Mouse (Mus musculus): Measurements from ENCODE around the gene Sox5.

The Sox5 gene

GRCm38 (mm10) chr6:143862611-143863110 lies 919.1 kb downstream of the Sox5 start:
- DNase-seq (ENCODE audit: low read depth, low spot score): no peak

GRCm38 (mm10) chr6:143860036-143860435 lies 921.7 kb downstream of the Sox5 start:
- no peak for DNase-seq (ENCODE audit: low read depth, low spot score)

GRCm38 (mm10) chr6:143859535-143859934 lies 922.2 kb downstream of the Sox5 start:
- no peak for DNase-seq (ENCODE audit: low read depth, low spot score)

DNA sequence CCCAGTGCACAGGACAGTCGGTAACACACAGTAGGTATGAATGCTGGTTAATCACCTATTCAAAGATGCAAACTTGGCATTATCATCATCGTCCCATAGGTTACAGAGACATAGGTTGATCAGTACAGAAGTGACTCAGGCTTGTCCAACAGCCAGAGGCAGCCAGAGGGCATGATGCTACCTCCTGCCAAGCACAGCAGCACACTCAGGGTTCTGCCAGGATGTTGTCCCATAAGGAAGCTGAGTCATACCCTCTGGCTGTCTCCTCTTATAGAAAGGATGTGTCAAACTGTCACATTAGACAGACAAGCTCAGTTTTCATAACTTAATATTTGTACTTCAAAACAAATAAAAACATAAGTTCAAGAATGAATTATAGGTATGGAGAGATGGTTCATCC lies 923.2 kb downstream of the Sox5 start:
- DNase-seq (ENCODE audit: low read depth, low spot score): no peak

DNA sequence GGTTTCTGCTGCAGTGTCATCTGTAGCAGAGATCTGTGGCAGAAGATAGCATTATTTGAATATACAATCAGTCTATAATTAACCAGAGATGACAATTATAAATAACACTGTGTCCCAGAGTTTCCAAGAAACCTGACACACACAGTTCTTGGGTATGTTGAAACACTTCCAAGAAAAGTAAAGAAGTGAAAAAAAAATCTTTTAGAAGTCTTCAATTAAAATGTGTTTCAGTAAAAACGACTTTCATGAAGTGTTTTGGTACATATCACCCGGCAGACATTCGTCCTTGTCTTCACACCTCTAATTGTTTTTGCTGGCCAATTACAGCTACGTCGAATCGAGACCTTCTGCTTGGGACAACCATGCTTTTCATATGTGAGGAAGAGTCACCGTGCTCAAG lies 924.4 kb downstream of the Sox5 start:
- DNase-seq (ENCODE audit: low read depth, low spot score): no peak

DNA sequence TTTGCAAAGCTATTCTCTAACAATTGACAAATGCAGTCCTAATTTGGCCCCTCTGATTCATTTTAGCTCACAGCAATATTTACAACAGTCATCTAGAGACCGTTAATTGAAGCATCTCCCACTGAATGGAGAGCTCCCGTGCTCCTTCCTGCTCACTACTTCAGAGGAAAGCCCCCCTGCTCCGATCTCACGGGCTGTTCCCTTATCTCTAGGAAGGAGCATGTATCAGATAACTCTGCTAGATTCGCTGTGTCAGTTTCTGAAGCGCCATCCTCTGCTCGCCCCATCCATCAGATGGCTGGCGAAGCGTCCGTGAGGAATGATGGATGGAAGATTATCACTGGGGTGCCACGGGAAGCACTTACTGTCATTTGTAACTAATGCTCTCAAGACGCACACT lies 926.4 kb downstream of the Sox5 start:
- no peak for DNase-seq (ENCODE audit: low read depth, low spot score)

GRCm38 (mm10) chr6:143854031-143854430 lies 927.7 kb downstream of the Sox5 start:
- no peak for DNase-seq (ENCODE audit: low read depth, low spot score)

DNA sequence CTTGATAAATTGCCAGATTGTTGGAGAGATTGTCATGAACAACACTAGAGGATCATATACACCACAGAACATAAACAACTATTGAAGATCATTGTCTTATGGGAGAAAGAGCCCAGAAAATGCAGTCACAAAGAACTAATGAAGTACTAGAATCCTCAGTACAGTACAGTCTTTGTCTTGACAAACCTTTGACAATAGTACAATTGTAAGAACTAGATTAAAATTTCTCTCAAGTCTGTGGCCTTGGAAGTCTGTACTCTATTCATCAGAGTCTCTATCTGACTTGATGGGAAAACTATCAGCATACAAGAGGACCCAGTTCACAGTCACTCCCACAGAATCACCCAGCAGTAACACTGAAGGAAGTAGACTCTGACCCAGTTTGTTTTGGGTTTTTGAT lies 936.0 kb downstream of the Sox5 start:
- DNase-seq (ENCODE audit: low read depth, low spot score): no peak

- no peak for DNase-seq (ENCODE audit: low read depth, low spot score)
Observed at GRCm38 (mm10) chr6:143844701-143844970, 937.1 kb downstream of the Sox5 start.

GRCm38 (mm10) chr6:143843933-143844700 lies 937.7 kb downstream of the Sox5 start:
- no peak for DNase-seq (ENCODE audit: low read depth, low spot score)

DNA sequence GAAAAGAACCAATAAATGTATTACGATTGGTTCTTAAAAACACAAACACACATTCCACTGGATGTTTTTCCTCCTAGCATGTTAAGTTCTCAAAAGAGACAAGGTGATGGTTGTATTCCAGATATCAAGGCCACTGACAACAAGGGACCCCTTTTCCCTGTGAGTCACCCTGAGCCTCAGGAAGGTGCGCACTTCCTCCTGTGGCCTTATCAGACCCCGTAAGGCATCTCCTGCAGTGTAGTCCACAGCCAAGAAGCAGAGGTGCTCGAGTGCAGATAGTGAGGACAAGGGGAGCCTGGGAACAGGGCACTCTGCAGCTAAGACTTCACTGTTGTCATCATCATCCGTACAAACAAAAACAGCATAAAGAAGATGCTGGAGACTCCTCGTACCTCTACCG lies 939.8 kb downstream of the Sox5 start:
- no peak for DNase-seq (ENCODE audit: low read depth, low spot score)

DNA sequence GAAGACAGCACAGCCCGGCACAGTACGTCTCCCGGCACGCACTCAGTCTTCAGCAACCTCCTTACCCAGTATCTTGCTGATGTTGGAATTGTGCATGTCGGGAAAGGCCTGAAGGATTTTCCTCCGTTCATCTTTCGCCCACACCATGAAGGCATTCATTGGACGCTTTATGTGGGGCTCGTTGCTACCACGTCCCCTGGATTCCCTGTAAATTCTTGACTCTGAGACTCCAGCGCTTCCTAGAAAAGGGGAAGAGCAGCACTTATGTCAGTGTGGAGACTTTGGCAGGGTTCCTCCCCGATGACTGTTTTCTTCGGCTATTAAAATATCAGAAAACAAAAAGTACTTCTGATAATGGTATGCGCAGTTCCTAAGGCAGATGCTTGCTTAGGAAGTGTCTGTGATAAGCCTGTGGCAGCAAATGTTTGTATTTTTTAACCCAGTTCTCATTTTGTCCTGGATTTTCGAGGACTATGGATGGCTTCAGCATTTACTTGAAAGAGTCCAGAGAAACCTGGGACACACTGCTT lies 940.6 kb downstream of the Sox5 start:
- no peak for DNase-seq (ENCODE audit: low read depth, low spot score)

GRCm38 (mm10) chr6:143838384-143839076 lies 943.2 kb downstream of the Sox5 start:
- no peak for DNase-seq (ENCODE audit: low read depth, low spot score)

DNA sequence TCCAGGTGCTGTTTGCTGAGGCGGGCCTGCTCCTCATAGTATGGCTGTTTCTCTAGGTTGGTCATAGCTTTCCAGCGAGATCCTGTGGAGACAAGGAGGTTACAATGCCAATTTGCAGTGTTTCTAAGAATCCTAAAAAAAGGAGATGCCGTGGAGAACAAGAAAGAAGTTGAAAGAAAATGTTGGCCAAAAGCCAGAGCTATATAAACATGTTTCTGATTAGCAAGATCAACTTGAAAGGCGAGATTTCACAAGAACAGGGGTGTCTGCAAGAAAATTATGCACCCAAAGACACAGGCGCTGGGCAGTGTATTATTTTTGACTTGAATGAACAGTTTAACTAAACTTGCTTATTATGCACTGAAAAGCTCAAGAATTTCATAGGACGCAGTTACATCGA lies 946.4 kb downstream of the Sox5 start:
- no peak for DNase-seq (ENCODE audit: low read depth, low spot score)

DNA sequence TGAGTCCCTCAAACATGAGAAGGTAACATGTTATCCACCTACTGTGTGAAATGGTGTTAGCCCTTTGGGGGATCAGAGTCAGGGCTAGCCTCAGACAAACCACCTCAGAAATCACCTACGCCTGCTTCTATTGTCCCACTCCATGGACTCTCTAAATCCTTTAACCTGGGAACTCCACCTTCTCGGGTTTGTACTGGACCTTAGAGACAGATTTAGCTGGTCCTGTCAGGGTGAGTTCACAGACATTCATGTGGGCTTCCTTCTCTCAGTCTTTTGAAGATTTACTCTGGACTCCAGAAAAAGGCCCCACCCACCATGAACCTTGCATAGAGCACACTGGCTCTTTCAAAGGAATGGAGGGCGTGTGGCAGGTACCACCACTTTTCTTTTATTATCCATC lies 947.8 kb downstream of the Sox5 start:
- no peak for DNase-seq (ENCODE audit: low read depth, low spot score)

GRCm38 (mm10) chr6:143833182-143833558 lies 948.6 kb downstream of the Sox5 start:
- no peak for DNase-seq (ENCODE audit: low read depth, low spot score)

GRCm38 (mm10) chr6:143832483-143833181 lies 949.1 kb downstream of the Sox5 start:
- DNase-seq (ENCODE audit: low read depth, low spot score): no peak

DNA sequence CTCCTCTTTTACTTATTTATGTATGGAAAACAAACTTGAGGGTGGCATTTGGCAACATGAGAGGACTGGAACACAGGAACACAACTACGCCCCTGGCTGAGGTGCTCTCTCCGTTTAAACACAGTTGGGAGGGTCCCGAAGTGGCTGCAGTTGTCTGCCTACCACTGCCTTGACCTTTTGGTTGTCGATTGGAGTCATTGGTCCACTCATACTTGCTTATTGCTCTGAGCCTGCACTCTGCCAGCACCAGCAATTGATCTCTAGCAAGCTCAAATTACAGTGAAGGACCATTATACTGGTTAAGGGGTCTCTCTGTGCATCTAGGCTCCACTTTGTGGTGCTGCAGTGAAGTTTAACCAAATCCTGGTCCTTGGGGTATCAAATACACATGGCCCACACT lies 950.5 kb downstream of the Sox5 start:
- DNase-seq (ENCODE audit: low read depth, low spot score): no peak

GRCm38 (mm10) chr6:143830131-143830530 lies 951.6 kb downstream of the Sox5 start:
- DNase-seq (ENCODE audit: low read depth, low spot score): no peak

DNA sequence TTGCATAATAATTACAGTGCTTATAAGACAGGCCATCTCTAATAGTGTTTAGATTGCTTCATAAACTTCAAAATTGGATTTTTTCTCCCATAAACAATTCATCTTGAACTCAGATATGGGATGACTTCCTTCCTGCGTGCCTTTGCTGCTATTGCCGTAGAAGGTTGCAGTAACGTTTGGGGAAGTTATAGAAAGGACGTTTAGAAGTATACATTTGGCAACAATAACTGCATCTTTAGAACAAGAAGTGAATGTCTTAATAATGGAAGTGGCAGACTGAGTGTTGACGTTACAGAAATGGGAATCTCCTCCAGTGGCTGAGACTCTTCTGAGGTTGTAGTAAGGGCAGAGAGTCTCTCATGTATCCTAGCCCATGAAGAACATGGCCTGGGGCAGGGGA lies 955.0 kb downstream of the Sox5 start:
- no peak for DNase-seq (ENCODE audit: low read depth, low spot score)

GRCm38 (mm10) chr6:143825966-143826365 lies 955.8 kb downstream of the Sox5 start:
- DNase-seq (ENCODE audit: low read depth, low spot score): no peak

- DNase-seq (ENCODE audit: low read depth, low spot score): no peak
Observed at GRCm38 (mm10) chr6:143825086-143825485, 956.7 kb downstream of the Sox5 start.

- DNase-seq (ENCODE audit: low read depth, low spot score): no peak
Observed at GRCm38 (mm10) chr6:143788446-143788845, 993.3 kb downstream of the Sox5 start.

Data from ES-CJ7 (cell line).